Mouse (Mus musculus): ENCODE measurements around the gene Slc9b1.
A peak's percentile ranks its signal among the peaks of the same experiment; 100 is the strongest.

The Slc9b1 gene

DNA sequence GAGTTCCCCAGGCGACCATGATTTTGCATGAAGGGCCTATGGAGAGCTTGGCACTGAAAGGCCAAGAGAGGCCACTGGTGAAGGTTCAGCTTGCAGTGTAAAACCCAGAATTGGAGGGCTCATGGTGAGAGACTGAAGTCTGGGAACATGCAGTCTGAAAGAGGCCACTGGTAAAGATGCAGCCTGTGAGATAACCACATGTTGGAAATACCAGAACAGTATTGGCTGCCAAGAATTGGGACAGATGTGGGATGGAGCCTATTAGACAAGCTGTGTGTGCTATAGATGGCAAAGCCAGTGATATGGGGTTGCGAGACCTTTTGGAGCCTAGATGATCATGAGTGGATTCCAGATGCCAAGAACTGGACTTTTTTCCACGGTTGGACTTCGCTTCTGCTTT, 32.0 kb downstream of the Slc9b1 start:
- DNase-seq (ENCODE audit: low spot score in 2 of 2): no peak

DNA sequence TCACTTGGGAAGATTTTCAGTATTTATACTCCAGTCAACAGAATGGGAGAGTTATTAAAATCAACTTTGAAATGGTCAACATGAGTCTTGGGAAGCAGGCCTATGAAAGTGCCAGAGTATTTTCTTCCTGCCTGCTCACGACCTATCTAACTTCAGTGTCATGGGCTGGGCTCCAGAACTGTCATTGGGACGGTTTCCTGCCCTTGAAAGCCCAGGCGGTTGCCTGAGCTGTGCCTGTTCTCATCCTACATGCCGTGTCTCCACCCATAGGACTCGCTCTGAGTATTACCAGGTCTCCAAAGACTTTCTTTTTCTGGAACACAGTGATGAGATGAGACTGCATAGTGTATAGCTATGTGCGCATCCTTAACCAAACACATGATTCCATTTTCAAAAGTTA, 45.4 kb downstream of the Slc9b1 start:
- DNase-seq (ENCODE audit: low spot score in 2 of 2): no peak

DNA sequence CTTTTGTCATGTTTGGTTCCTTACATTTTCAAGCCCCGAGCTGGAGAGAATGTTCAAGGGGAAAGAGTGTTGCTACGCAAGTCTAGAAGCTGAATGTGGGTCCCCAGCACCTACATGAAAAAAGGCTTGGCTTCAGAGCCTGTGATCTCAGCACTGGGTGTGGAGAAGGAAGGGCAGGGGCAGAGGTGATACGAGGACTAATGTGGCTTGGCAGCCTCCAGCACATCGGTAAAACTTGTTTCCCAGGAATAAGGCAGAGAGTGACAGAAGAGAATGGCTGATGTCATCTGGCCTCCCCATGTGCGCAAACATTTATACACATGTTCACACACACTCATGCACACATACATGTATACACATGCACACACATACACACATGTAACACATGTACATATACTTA, 47.3 kb downstream of the Slc9b1 start:
- DNase-seq (ENCODE audit: low spot score in 2 of 2): no peak

DNA sequence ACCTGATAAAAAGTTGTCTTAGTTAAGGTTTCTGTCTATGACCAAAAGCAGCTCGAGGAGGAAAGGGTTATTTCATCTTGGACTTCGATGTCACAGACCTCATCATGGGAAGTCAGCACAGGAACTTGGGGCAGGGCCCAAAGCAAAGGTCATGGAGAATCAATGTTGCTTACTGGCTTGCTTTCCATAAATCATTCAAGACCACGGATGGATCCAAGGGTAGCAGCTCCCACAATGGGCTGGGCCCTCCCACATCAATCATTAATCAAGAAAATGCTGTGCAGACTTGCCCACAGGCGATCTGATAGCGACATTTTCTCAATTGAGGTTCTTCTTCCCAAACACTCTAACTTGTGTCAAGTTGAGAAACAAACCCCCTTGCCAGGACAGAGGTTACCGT, 48.3 kb downstream of the Slc9b1 start:
- no peak for DNase-seq (ENCODE audit: low spot score in 2 of 2)

DNA sequence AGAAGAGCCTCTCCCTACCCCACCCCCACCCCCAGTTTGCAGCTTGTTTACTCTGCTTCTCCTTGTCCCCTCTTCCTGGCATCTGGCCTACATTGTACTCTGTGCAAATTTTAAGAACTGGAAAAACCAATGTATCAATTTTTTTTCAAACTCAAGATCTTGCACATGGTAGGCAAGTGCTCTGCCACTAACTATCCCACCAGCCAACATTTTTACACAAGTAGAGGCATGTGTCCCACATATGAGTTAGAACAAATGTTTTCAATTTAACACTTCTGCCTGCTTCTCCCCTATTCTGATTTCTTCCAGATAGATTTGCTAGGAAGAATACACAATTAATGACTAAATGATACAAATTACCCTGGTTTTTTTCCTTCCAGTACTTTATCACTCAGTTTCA, 49.3 kb downstream of the Slc9b1 start:
- no peak for DNase-seq (ENCODE audit: low spot score in 2 of 2)

DNA sequence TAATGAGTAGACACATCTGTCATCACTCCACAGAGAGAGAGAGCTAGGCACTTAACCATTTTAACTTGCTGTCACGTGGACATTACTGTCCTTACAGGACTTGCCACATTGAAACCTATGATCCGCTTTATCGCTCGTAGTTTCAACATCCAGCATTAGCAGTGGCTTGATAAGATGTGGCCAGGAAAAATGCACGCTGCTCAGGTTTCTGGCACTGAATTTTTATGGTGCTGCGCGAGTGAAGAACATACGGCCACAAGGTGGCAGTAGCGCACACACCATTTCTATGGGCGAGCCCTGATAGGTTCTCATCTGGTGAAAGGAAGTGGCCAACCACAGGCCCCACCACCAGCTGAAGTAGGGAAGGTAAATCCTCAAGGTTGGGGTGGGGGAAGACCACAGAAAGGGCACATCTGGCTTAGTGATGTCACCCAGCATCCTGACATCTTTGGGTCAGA, 54.4 kb downstream of the Slc9b1 start:
- DNase-seq (ENCODE audit: low spot score in 2 of 2): peak; percentile 76 to 78

DNA sequence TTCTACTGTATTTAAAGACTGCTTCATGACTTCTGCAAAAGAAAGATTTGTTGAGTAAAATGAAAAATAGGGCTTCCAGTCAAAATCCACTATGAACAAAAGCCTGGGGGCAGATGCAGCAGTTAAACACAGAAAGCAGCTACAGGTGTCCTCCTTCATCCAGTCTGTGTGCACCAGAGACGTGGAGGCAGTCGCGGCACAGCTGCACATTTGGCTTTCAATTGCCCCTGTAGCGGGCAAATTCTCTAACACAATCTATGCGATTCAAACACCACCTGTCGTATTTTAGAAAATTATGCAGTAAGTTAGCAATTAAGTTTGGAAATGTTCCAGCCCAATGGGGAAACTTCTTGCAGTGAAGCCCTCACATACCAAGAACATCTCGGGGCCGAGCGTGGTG, 55.4 kb downstream of the Slc9b1 start:
- no peak for DNase-seq (ENCODE audit: low spot score in 2 of 2)

DNA sequence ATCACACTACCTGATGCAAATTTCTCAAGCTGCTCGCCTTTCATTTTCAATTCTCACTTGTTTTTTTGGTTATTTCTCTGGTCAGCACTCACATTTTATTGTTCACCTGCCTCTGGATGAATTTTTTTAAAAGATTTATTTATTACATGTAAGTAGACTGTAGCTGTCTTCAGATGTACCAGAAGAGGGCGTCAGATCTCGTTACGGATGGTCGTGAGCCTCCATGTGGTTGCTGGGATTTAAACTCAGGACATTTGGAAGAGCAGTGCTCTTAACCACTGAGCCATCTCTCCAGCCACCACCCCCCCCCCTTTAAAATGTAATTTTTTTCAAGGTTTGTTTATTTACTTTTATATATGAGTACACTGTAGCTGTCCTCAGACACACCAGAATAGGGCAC, 56.0 kb downstream of the Slc9b1 start:
- DNase-seq (ENCODE audit: low spot score in 2 of 2): no peak

DNA sequence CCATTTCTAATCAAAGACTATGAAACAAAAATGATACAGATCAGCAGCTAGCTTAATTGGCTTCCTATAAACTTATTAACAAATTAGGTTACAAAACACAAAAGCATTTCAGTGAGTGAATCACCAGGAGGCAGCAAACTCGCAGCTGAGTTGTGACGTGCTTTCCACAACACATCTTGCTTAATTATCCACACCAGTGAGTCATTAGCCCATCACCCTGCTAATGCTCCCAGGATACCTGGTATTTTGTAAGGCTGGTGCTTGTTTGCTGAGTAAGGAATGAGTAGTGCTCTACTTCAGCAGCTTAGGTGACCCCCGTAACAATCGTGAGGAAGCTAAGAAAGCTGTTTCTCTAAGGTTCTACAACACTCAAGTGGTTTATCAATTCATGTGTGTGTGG, 56.8 kb downstream of the Slc9b1 start:
- DNase-seq (ENCODE audit: low spot score in 2 of 2): no peak

DNA sequence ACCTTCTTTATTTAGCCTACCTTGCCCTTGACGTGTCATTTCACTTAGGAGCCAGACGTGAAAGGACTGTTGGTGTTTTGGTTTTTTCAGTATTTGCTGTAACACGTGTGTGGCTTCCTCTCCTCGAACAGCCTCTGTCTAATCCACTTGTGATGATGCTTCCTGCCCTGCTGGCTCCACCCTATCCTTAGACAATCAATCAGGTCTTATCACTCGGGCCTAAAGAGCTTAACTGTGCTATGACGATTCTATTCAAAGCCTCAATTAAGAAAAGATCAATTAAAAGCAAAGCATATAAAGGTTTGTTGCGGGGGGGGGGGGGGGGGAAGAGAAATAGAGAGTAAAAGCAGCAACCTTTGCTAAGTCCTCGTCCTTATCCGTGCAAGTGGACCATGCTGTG, 59.5 kb downstream of the Slc9b1 start:
- no peak for DNase-seq (ENCODE audit: low spot score in 2 of 2)

DNA sequence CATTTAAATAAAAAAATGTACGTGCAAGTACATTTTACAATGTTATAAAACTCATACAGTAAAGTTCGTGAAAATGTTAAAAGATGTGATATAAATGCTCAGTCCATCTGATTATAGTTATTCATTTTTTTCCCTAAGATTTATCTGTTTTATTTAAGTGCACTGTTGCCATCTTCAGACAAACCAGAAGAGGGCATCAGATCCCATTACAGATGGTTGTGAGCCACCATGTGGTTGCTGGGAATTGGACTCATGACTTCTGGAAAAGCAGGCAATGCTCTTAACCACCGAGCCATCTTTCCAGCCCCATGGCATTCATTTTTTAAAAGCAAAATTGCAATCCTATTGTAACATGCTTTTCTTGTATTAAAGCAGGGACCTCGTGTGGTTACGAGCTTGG, 61.4 kb downstream of the Slc9b1 start:
- DNase-seq (ENCODE audit: low spot score in 2 of 2): no peak

DNA sequence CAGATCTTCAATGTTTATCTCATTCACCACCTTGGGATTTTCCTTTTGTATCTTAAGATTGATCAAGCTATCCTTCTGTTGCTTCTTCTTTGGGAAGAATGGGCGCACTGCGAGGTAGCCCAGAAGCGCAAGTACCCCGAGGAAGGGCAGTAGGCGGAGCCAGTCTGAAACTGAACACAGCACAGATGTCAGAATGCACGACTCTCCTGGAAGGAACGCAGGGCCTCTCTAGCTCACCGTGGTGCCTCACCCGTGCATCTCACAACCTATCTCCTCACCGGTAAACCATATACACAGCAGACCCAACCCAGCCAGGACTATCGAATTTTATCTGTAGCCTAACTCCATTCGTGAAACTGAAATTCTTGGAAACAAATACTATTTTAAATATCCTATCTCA, 63.2 kb downstream of the Slc9b1 start:
- DNase-seq (ENCODE audit: low spot score in 2 of 2): no peak

DNA sequence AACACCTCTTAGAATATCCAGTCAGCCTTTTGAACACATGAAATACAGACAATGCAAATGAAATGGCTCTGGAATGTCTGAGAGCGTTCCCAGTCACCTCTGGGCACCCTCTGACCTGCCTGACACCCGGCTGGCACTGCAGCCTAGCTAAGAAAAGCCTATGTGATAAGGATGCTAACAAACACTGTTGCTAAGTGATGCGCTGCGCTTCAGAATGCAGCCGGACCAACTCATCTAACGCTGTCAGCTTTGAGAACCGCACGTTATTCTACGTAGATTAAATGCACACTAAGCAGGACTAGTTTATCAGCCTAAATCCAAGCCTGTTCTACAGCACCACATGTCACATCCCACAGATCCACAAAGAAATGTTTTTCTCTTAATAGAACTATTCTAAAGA, 64.0 kb downstream of the Slc9b1 start:
- no peak for DNase-seq (ENCODE audit: low spot score in 2 of 2)

DNA sequence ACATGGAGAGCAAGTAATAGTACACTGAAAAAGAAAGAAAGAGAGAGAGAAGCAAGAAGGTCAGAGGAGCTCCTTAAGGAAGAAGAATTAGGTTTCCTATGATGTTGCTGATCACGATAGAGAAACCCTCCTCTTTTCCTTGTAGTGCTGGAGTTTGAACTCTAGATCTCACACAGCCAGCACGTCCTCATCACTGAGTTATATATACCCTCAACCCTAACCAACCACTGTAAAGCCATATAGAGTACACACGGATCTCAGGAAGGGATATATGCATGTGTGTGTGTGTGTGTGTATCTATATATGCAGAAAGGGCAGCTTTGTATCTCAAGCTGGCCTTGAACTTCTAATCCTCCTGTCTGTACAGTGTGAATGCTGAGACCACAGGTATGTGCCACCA, 69.4 kb downstream of the Slc9b1 start:
- DNase-seq (ENCODE audit: low spot score in 2 of 2): no peak

DNA sequence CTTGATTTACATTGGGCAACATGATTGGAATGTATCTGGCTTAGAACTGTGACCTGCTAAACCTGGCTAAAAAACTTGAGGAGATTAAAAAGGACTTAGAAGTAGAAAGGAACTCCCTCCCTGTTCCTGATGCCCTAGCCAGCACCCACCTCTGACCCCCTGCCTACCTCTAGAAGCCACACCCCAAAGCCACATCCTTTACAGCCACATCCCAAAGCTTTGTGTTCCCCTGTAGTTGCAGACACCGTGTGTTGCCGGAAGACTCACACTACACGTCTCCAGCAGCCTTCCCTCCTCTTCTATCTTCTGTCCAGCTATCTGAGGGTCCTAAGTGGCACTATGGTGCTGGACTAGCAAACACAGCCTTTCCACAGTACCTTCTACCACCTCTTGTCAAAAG, 70.0 kb downstream of the Slc9b1 start:
- no peak for DNase-seq (ENCODE audit: low spot score in 2 of 2)

DNA sequence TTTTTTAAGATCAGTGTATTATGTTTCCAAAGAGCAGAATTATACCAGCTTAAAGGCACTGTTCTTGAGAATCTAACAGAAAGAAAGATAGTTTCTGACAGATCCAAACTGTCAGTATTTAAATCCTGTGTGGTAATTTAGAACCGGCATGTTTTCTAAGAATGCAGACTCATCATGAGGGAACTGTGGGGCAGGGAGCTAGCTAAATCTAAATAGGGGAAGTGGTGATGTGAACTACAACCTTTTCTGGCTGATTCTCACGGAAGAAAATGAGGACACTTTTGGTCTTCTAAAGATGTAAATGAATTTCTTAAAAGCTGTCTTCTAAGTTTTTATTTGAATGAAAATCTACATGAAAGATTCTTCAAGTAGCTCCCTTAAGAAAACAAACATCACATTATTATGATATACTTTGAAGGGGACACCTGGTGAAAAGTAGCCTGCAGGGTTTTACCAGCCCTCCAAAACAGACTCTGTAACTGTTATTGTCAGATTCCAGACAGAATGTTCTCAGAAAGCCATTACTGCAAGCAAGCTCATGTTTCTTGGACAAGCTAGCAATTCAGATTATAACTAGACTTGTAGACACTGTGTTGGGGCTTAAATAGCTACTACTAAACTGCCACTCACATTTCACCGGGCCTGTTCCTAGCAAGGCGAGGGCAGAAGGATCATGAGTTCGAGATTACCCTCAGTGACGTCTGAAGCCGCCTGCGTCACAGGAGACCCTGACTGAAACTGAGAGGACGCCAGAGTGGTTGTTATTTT, 72.9 kb downstream of the Slc9b1 start:
- no peak for DNase-seq (ENCODE audit: low spot score in 2 of 2)

DNA sequence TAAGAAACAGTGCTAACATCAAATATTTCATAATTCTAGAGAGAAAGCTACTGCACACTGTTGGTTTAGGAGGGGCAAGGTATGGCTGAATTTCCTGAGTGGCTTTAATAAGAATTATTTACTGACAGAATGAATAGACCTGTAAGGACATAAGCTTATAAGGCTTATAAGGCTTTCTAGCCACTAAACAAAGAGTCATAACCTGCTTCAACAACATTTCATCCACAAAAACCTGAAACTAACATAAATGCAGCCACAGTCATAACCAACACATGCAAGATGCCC, 73.4 kb downstream of the Slc9b1 start:
- DNase-seq (ENCODE audit: low spot score in 2 of 2): no peak

DNA sequence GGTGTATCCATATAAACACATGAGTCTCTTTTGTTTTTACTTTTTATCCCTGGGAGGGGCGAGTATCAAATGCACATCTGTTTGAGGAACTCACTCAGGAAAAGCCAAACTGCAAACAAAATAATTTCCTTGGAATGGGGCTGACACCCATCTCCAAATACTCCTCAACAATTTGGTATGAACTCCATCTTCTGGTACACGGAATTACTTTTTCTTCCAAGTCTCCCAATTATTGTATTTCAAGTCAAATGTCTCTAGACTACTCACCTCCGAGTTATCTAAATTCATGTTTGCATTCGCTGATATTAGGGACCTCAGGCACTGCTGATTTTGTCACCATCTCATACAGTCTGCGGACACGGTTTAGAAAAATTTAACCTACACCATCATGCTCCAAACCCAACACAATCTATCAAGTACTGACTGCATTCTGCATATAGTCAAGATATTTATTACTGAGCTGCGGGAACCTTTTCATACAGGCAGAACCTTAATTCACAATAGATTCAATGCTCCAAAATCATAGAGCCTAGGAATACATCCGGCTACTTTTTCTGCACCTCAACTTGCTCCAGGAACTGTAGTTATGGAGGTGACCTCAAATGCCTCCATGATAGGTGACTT, 74.5 kb downstream of the Slc9b1 start:
- DNase-seq (ENCODE audit: low spot score in 2 of 2): no peak

DNA sequence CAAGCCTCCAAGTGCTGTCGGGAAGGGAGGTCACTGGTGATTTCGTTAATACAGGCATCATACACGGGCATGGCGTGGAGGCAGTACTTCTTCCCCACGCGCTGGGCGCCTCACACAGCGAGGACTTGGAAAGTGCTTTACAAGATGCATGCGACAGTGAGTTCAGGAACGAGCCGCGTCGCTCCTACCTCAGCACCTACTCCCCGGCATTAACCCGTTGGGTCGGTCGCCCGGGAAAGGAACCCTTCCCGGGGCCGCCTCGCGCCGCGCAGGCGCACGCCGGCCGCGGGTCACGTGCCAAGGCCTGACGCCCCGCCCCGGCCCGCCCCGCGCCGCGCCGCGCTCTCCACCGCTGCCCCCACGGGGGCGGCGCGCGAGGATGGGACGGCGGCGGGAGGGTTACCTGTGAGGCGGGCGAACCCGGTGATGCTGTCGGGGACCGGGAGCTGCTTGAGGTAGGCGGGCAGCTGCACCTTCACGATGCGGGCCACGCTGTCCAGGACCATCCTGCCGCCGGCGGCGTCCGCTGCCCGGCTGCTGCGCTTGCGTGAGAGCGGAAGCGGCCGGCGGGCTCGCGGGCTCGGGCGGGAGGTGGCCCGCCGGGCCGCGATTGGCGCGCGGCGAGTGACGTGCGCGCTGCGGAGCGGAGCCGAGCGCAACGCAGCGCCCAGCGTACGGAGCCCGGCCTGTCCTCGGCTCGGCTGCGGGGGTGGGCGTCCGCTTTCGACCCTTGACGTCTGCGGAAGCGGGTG, 75.2 kb downstream of the Slc9b1 start:
- peak; percentile 67 to 77 for DNase-seq (ENCODE audit: low spot score in 2 of 2)

DNA sequence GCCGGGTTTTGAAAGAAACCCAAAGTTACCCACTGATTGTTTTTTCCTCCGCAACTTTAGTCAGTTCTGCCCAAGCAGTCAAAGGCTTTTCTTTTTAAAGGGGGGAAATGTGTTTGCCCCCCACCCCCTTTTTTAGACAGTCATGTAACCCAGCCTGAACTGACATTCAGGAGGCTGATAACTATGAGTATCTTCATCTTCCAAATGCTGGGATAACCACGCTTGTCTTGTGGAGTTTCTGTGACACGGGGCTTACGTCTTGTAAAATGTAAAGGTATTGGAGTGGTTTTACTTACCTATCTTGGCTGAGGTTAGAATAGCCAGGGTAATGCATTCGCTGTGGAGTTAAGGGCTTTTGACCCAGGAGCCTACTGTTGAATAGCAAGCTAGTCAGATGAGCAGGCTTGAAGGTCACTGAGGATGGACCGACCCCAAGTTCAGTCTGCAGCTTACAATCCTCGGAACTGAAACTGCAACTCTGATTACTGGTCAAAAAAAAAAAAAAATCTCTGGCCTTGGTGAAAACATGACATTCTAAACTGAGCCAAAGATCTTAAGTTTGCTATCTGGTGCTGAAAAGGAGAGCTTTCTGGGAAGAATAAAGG, 75.9 kb downstream of the Slc9b1 start, which contains the start of gene Cisd2:
Cisd2 (minus strand) TSS at position 318 of the 605 bp plus-strand sequence.
- no peak for DNase-seq (ENCODE audit: low spot score in 2 of 2)

DNA sequence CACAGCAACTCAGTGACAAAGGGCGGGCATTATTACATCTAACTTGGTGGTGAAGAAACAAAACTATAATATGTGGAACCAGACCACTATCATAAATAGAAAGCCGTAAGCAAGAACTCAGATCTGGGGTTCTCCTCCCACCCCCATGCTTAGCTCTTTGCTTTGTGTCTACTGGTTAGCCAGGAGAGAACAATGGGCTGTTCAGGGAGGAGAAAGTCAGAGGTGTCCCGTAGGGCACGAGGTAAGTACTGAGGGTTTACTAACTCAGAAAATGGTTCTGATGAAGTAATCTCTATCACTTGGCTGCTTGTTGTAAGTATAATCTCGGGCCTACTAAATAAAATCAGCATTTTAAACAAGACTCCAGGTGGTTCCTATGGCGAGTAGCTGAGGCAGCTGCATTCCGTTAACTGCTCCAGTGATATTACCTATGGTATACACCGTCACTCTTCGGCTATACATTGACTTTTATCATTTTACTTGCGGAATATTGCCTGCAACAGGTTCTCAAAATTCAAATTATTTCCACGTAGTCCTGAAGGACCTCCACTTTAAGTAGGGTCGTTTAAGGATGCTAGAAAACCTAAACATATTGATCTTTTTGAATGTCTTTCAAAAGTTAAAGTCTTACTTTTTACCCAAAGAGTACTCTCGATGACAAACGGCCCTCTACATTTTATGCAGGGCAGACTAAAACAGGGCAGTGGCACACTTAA, 89.2 kb downstream of the Slc9b1 start:
- DNase-seq (ENCODE audit: low spot score in 2 of 2): no peak
